Mouse (Mus musculus) MEL (cell line): ENCODE measurements around the gene Clock. TPM values are rescaled to one million over a fixed set of nuclear protein-coding genes. Genes with fewer than 3 reads are reported as not detected.

Experiments used
- DNase-seq: peaks from one replicate; pipeline ENCODE4 v3.0.0; 2011; ENCODE audit warnings: low read depth, low spot score
- H3K27ac ChIP-seq: 2 replicates; pipeline ENCODE4 v1.5.1; 2012; ENCODE audit warnings: low read depth, mild to moderate bottlenecking, control low read depth, low read length, moderate library complexity; ENCODE audit not compliant: control insufficient read depth
- H3K27me3 ChIP-seq, 2 experiments: fragments of 150-350 bp in 1 of 2; sonication (generic) in 1 of 2; 2 replicates each; pipeline ENCODE4 v1.6.1; 2012; ENCODE audit warnings: low read length in 2 of 2, mild to moderate bottlenecking in 2 of 2, improper control_type of control experiment in 1 of 2, moderate library complexity in 1 of 2; ENCODE audit not compliant: insufficient read depth in 2 of 2, control insufficient read depth in 1 of 2
- H3K36me3 ChIP-seq, 2 experiments: 2 replicates each; pipeline ENCODE4 v1.6.1; 2012 to 2014; ENCODE audit warnings: low read length in 2 of 2, improper control_type of control experiment in 1 of 2, inconsistent platforms in 1 of 2, mild to moderate bottlenecking in 1 of 2; ENCODE audit not compliant: insufficient read depth in 2 of 2, control insufficient read depth in 1 of 2
- H3K4me1 ChIP-seq, 2 experiments: fragments of 150-350 bp in 1 of 2; sonication (generic) in 1 of 2; 2 replicates each; pipeline ENCODE4 v1.6.1; 2012; ENCODE audit warnings: low read length in 2 of 2, improper control_type of control experiment in 1 of 2, mild to moderate bottlenecking in 1 of 2; ENCODE audit not compliant: insufficient read depth in 2 of 2, control insufficient read depth in 1 of 2
- H3K4me3 ChIP-seq, 2 experiments: fragments of 150-350 bp in 1 of 2; sonication (generic) in 1 of 2; 2 replicates each; pipeline ENCODE4 v1.5.1; 2012; ENCODE audit warnings: low read depth in 2 of 2, low read length in 2 of 2, mild to moderate bottlenecking in 2 of 2, moderate library complexity in 2 of 2, control low read depth in 1 of 2, improper control_type of control experiment in 1 of 2; ENCODE audit not compliant: control insufficient read depth in 1 of 2, insufficient read depth in 1 of 2
- H3K79me2 ChIP-seq: 2 replicates; pipeline ENCODE4 v1.6.1; 2012; ENCODE audit warnings: mild to moderate bottlenecking, low read length, moderate library complexity; ENCODE audit not compliant: control insufficient read depth, poor library complexity, insufficient read depth
- H3K9ac ChIP-seq: 2 replicates; pipeline ENCODE4 v1.6.1; 2012; ENCODE audit warnings: low read depth, mild to moderate bottlenecking, control low read depth, low read length, moderate library complexity; ENCODE audit not compliant: control insufficient read depth, poor library complexity, severe bottlenecking
- H3K9me3 ChIP-seq: fragments of 150-350 bp; sonication (generic); replicated peaks from 2 replicates; pipeline ENCODE4 v1.6.1; 2012; ENCODE audit warnings: mild to moderate bottlenecking, low read length, improper control_type of control experiment, moderate library complexity; ENCODE audit not compliant: insufficient read depth
- BHLHE40 ChIP-seq: IDR thresholded peaks from 2 replicates; pipeline ENCODE4 v1.6.1; 2012; ENCODE audit warnings: low read depth, mild to moderate bottlenecking, inconsistent platforms, low read length, improper control_type of control experiment, borderline replicate concordance
- CHD1 ChIP-seq: IDR thresholded peaks from 2 replicates; pipeline ENCODE4 v1.6.1; 2012; ENCODE audit warnings: low read depth, mild to moderate bottlenecking, inconsistent platforms, low read length, improper control_type of control experiment
- CHD2 ChIP-seq: IDR thresholded peaks from 2 replicates; pipeline ENCODE4 v1.6.1; 2011; ENCODE audit warnings: low read length, improper control_type of control experiment
- E2F4 ChIP-seq: IDR thresholded peaks from 2 replicates; pipeline ENCODE4 v1.6.1; 2011; ENCODE audit warnings: low read depth, low read length, improper control_type of control experiment, borderline replicate concordance
- EP300 ChIP-seq, 2 experiments: IDR thresholded peaks; 2 replicates each; pipeline ENCODE4 v1.6.1; 2011; ENCODE audit warnings: improper control_type of control experiment in 2 of 2, low read length in 2 of 2, low read depth in 1 of 2, mild to moderate bottlenecking in 1 of 2
- ETS1 ChIP-seq: IDR thresholded peaks from 2 replicates; pipeline ENCODE4 v1.6.1; 2012; ENCODE audit warnings: low read depth, mild to moderate bottlenecking, inconsistent platforms, low read length, improper control_type of control experiment, moderate library complexity
- GABPA ChIP-seq: IDR thresholded peaks from 2 replicates; pipeline ENCODE4 v1.6.1; 2012; ENCODE audit warnings: low read depth, mild to moderate bottlenecking, inconsistent platforms, low read length, improper control_type of control experiment, moderate library complexity
- KAT2A ChIP-seq: conservative IDR thresholded peaks from 2 replicates; pipeline ENCODE4 v1.6.1; 2012; ENCODE audit warnings: low read depth, low read length, improper control_type of control experiment, inconsistent platforms
- MAFK ChIP-seq: IDR thresholded peaks from 2 replicates; pipeline ENCODE4 v1.6.1; 2011; ENCODE audit warnings: low read depth, mild to moderate bottlenecking, low read length, improper control_type of control experiment, borderline replicate concordance
- MYB ChIP-seq: IDR thresholded peaks from 2 replicates; pipeline ENCODE4 v1.6.1; 2011; ENCODE audit warnings: mild to moderate bottlenecking, low read depth, low read length, improper control_type of control experiment
- MYC ChIP-seq: IDR thresholded peaks from 2 replicates; pipeline ENCODE4 v1.6.1; 2011; ENCODE audit warnings: low read depth, mild to moderate bottlenecking, low read length, improper control_type of control experiment, moderate library complexity
- NRF1 ChIP-seq: IDR thresholded peaks from 2 replicates; pipeline ENCODE4 v1.6.1; 2014; ENCODE audit warnings: low read depth, mild to moderate bottlenecking, inconsistent platforms, low read length, improper control_type of control experiment, moderate library complexity; ENCODE audit not compliant: poor library complexity, insufficient read depth, severe bottlenecking
- POLR2A ChIP-seq, 2 experiments: IDR thresholded peaks; 2 replicates each; pipeline ENCODE4 v1.6.1; 2011 to 2012; ENCODE audit warnings: low read length in 2 of 2, mild to moderate bottlenecking in 2 of 2, control low read depth in 1 of 2, improper control_type of control experiment in 1 of 2, low read depth in 1 of 2, moderate library complexity in 1 of 2; ENCODE audit not compliant: control insufficient read depth in 1 of 2, insufficient read depth in 1 of 2, poor library complexity in 1 of 2
- POLR2AphosphoS5 ChIP-seq: IDR thresholded peaks from 2 replicates; pipeline ENCODE4 v1.6.1; 2012; ENCODE audit warnings: low read depth, borderline replicate concordance, mild to moderate bottlenecking, inconsistent platforms, low read length, moderate library complexity, mixed read lengths
- RAD21 ChIP-seq: IDR thresholded peaks from 2 replicates; pipeline ENCODE4 v1.6.1; 2011; ENCODE audit warnings: mild to moderate bottlenecking, low read depth, low read length, improper control_type of control experiment
- RCOR1 ChIP-seq: IDR thresholded peaks from 2 replicates; pipeline ENCODE4 v1.6.1; 2012; ENCODE audit warnings: low read depth, mild to moderate bottlenecking, inconsistent platforms, low read length, improper control_type of control experiment
- SIN3A ChIP-seq: IDR thresholded peaks from 2 replicates; pipeline ENCODE4 v1.6.1; 2012; ENCODE audit warnings: low read length, improper control_type of control experiment, inconsistent platforms
- TBP ChIP-seq: IDR thresholded peaks from 2 replicates; pipeline ENCODE4 v1.8.0; 2011; ENCODE audit warnings: low read depth, low read length, improper control_type of control experiment
- TCF12 ChIP-seq: IDR thresholded peaks from 2 replicates; pipeline ENCODE4 v1.6.1; 2014; ENCODE audit warnings: low read depth, mild to moderate bottlenecking, inconsistent platforms, low read length, improper control_type of control experiment, moderate library complexity
- UBTF ChIP-seq: IDR thresholded peaks from 2 replicates; pipeline ENCODE4 v1.6.1; 2012; ENCODE audit warnings: low read depth, mild to moderate bottlenecking, inconsistent platforms, low read length, improper control_type of control experiment, moderate library complexity, borderline replicate concordance; ENCODE audit not compliant: insufficient read depth
- USF1 ChIP-seq: IDR thresholded peaks from 2 replicates; pipeline ENCODE4 v1.6.1; 2014; ENCODE audit warnings: low read depth, mild to moderate bottlenecking, inconsistent platforms, low read length, improper control_type of control experiment, moderate library complexity
- ZC3H11A ChIP-seq: IDR thresholded peaks from 2 replicates; pipeline ENCODE4 v1.6.1; 2012; ENCODE audit warnings: low read depth, mild to moderate bottlenecking, inconsistent platforms, low read length, improper control_type of control experiment
- ZNF384 ChIP-seq: IDR thresholded peaks from 2 replicates; pipeline ENCODE4 v1.6.1; 2012; ENCODE audit warnings: low read depth, mild to moderate bottlenecking, inconsistent platforms, low read length, improper control_type of control experiment
- polyA plus RNA-seq, 2 experiments: library from polyadenylated mRNA; stranded (reverse) in 1 of 2; unstranded in 1 of 2; fragments of >175 nt in 1 of 2; fragments of >200 nt in 1 of 2; gene quantifications; 2 replicates each; pipeline versions ENCODE4 v1.2.1 to v1.2.4; 2012; ENCODE audit warnings: low replicate concordance in 2 of 2, low read depth in 1 of 2; ENCODE audit not compliant: insufficient read length in 2 of 2, insufficient read depth in 1 of 2, missing spikeins in 1 of 2
- total RNA-seq: library from RNA; depleted of rRNA; stranded (reverse); fragments of 300-350 nt; gene quantifications from 2 replicates; pipeline ENCODE4 v1.2.3, GENCODE M21; 2012

Clock gene
- total and polyA plus RNA-seq, 3 experiments: 4.1 to 77.5 (median 6.3) TPM

DNA sequence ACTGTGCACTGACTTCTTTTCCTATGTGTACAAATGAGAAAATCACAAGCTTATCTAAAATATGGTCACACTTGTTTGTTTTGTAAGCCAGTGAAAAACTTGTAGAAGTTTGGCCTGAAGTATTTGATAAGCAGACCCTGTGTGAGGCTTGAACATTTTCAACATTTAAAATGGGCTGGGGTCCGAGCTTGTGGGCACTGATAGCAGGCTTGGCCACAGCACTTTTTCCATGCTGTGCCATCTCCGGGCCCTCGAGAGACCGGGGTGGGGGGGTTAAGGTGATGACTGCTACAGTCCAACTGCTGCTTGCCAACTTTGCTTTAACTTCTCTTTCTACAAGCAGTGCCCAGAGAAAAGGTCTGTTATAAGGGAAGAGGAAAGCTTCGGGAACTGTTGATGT, 96.5 kb downstream of the Clock start:
- Histone ChIP-seq H3K4me1 (no peaks in the 10 kb centered on the region), H3K9me3 (no peaks in the 10 kb centered on the region), H3K4me3 (no peak overlapping the region), H3K79me2 (peaks cover 1% of the 10 kb centered on the region; the same call in 1 of the 2 replicates), H3K9ac (no peak overlapping the region), H3K27ac (no peak overlapping the region), H3K27me3 (no peaks in the 10 kb centered on the region), H3K36me3 (peaks cover 0 to 38% of the 10 kb centered on the region in 2 experiments; a peak in 2 of 4 replicates)
- TF ChIP-seq GABPA (no peak), EP300 (IDR thresholded peaks at IDR 0.05; ENCODE audit: low read depth in 1 of 2, low read length in 2 of 2) (no peak), USF1 (no peak), ZNF384 (no peak), RAD21 (no peak), BHLHE40 (no peak), E2F4 (no peak), MYC (no peak), RCOR1 (no peak), ETS1 (no peak), SIN3A (no peak), POLR2A (IDR thresholded peaks at IDR 0.05; ENCODE audit: control insufficient read depth in 1 of 2, insufficient read depth in 1 of 2, low read depth in 1 of 2, low read length in 2 of 2, poor library complexity in 1 of 2) (no peak), CHD1 (no peak), ZC3H11A (no peak), POLR2AphosphoS5 (no peak), MAFK (no peak), KAT2A (no peak)
- no peak for DNase-seq

DNA sequence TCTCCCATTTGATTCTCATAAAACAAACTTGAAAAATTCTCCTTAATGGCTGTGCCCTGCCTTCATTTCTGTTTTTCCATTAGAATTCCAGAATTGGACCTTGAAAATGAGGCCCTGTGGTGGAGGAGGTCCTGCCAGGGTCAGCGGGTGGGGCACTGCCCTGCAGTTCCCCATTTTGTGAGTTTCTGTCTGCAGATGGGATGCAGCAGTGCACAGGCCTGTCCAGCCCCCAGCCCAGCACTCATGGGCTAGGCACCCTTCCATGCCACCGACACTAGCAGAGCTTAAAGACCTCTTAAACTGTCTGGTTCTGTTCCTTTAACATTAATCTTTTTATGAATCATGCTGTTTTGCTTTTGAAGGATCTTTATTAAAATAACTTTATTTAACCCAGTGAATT, 98.7 kb downstream of the Clock start:
- TF ChIP-seq GABPA (no peak), BHLHE40 (no peak), TCF12 (no peak), E2F4 (no peak), TBP (no peak), NRF1 (no peak), ZC3H11A (no peak), CHD2 (no peak), UBTF (no peak), MYB (no peak), EP300 (IDR thresholded peaks at IDR 0.05; ENCODE audit: low read depth in 1 of 2, low read length in 2 of 2) (no peak), RCOR1 (no peak), POLR2A (IDR thresholded peaks at IDR 0.05; ENCODE audit: control insufficient read depth in 1 of 2, insufficient read depth in 1 of 2, low read depth in 1 of 2, low read length in 2 of 2, poor library complexity in 1 of 2) (no peak), RAD21 (no peak)
- TF ChIP-seq, all 39 proteins: peak for 0
- Histone ChIP-seq H3K4me3 (no peak overlapping the region), H3K9me3 (no peaks in the 10 kb centered on the region), H3K4me1 (no peaks in the 10 kb centered on the region), H3K9ac (no peak overlapping the region), H3K36me3 (peaks cover 0 to 36% of the 10 kb centered on the region in 2 experiments; a peak in 2 of 4 replicates), H3K27ac (no peak overlapping the region), H3K27me3 (no peaks in the 10 kb centered on the region), H3K79me2 (peaks cover 1% of the 10 kb centered on the region; the same call in 1 of the 2 replicates)
- DNase-seq: no peak
